Comparison of ENCODE assay signal across 8 mouse cellular contexts in genomic region chr8:20122067-20122925, GRCm38 (mm10).
DNase-seq lines count a peak whose midpoint lies in the region; ATAC-seq lines count a peak whose summit lies in the region.

No protein-coding gene starts in this region.

- peak; percentile 100 for ATAC-seq in megakaryocyte progenitor cell, adult 5-6 weeks (replicated peaks; ENCODE audit: poor library complexity)

- DNase-seq in adipocyte (ENCODE audit: low spot score) = peak; percentile 58
- peak; percentile 93 for DNase-seq in embryo, embryonic 10 days (ENCODE audit: low spot score)
- DNase-seq in gastrocnemius, postnatal 10 days = peak; percentile 100
- peak; percentile 95 for DNase-seq in induced T-regulatory cell, adult 2 months (ENCODE audit: low read depth)
- peak; percentile 99 to 100 for DNase-seq in left cerebral cortex, adult 9 months (ENCODE audit: low spot score in 2 of 2)
- peak; percentile 100 for DNase-seq in right cerebral cortex, postnatal 14 days
- DNase-seq in urinary bladder, postnatal 36 days (ENCODE audit: low spot score in 2 of 2) = peak; percentile 100

Comparison
In these comparisons a context has a peak if more than half of its experiments do, and no peak if none do; other contexts are left out.
1. Peak in every context shown above with its lines: DNase-seq and ATAC-seq.